Mouse (Mus musculus) intestine, embryonic 14.5 days (tissue): Measurements from ENCODE around the gene Mrpl20. TPM values are rescaled to one million over a fixed set of nuclear protein-coding genes. Genes with fewer than 3 reads are reported as not detected.

Experiments
- ATAC-seq: fragments of 200-750 bp; cut with Nextera tagmentation; replicated peaks from 2 replicates; pipeline ENCODE4 v1.8.0; 2017; ENCODE audit warnings: low read depth, moderate number of reproducible peaks, moderate TSS enrichment, moderate library complexity; ENCODE audit not compliant: low FRiP score, low TSS enrichment
- DNase-seq: peaks from one replicate; pipeline ENCODE4 v3.0.0-alpha.2; 2018; ENCODE audit warnings: low spot score
- H3K27ac ChIP-seq: fragments of 300-500 bp; sonication (generic); 2 replicates; pipeline ENCODE4 v1.5.1; 2014; ENCODE audit warnings: low read depth, mild to moderate bottlenecking, control low read depth
- H3K27me3 ChIP-seq: fragments of 300-500 bp; sonication (generic); replicated peaks from 2 replicates; pipeline ENCODE4 v1.6.1; 2014; ENCODE audit warnings: low read length, control low read depth; ENCODE audit not compliant: control insufficient read depth, insufficient read depth
- H3K36me3 ChIP-seq: fragments of 300-500 bp; sonication (generic); 2 replicates; pipeline ENCODE4 v1.6.1; 2014; ENCODE audit warnings: low read length, control low read depth; ENCODE audit not compliant: control insufficient read depth, insufficient read depth
- H3K4me1 ChIP-seq: fragments of 300-500 bp; sonication (generic); replicated peaks from 2 replicates; pipeline ENCODE4 v1.6.1; 2014; ENCODE audit warnings: low read length, control low read depth, mixed read lengths; ENCODE audit not compliant: control insufficient read depth, insufficient read depth
- H3K4me2 ChIP-seq: fragments of 300-500 bp; sonication (generic); 2 replicates; pipeline ENCODE4 v1.6.1; 2014; ENCODE audit warnings: low read length
- H3K4me3 ChIP-seq: fragments of 300-500 bp; sonication (generic); 2 replicates; pipeline ENCODE4 v1.5.1; 2014; ENCODE audit warnings: low read depth, low read length, control low read depth, mixed read lengths
- H3K9ac ChIP-seq: fragments of 300-500 bp; sonication (generic); 2 replicates; pipeline ENCODE4 v1.6.1; 2014; ENCODE audit warnings: mild to moderate bottlenecking, low read length
- H3K9me3 ChIP-seq: fragments of 300-500 bp; sonication (generic); 2 replicates; pipeline ENCODE4 v1.6.1; 2016; ENCODE audit warnings: low read length, control low read depth; ENCODE audit not compliant: control insufficient read depth
- WGBS: fragments of 180-500 bp; shearing (Covaris S2); extraction: QIAGEN DNeasy Blood & Tissue Kit; methylation state at CpG from one replicate; pipeline ENCODE4 v1.1.7; 2014; 5-methylcytosine and 5-hydroxymethylcytosine counted together
- polyA plus RNA-seq: library from polyadenylated mRNA; unstranded; fragments of >200 nt; fragmentation: Nextera tagmentation; extraction: Ambion mirVana; gene quantifications from 2 replicates; pipeline ENCODE4 v1.2.1, GENCODE M21; 2014

Gene Mrpl20
- 237 and 246 TPM in 2 replicates for polyA plus RNA-seq

GRCm38 (mm10) chr4:155802741-155803339 is at the start of gene Mrpl20:
Gene Mrpl20 (plus strand): TSS chr4:155802878.
- peak; percentile 34; the same call in 1 of the 2 replicates for ATAC-seq

DNA sequence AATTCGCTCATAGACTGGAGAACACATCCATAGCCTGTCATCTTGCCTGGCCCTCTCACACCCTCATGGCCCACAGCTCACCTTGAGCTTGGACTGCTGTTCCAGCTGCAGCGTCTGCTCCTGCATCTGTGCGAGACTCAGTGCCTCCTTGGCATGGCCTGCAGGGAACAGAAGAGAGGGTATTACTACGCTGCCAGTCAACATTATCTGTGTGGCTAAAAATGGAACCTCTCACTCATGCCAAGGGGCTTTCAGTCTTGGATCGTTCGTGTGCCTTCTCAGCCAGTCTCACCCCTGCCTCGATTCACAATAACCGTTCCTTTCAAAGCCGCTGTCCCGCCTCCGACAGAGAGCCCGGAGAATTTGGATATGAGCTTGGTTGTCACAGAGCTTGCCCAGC is 45.7 kb upstream of the Mrpl20 start:
- WGBS: 92% methylated on average over 12 of the region's 12 CpGs
- Histone ChIP-seq H3K36me3 (peaks cover 50% of the 10 kb centered on the region), H3K27me3 (no peaks in the 10 kb centered on the region)

More at GRCm38 (mm10) chr4:155802741-155803339, at the start of gene Mrpl20:
- peaks cover 25% of the 10 kb centered on the region for H3K36me3 ChIP-seq
- no peaks in the 10 kb centered on the region for H3K9me3 ChIP-seq
- H3K27ac ChIP-seq: peak within 1 kb of the TSS; percentile 64
- WGBS: 10% methylated on average over 12 of the region's 12 CpGs
- peak within 1 kb of the TSS; percentile 84 for H3K9ac ChIP-seq
- H3K27me3 ChIP-seq: no peaks in the 10 kb centered on the region
- DNase-seq: peak; percentile 72
- H3K4me3 ChIP-seq: peak within 1 kb of the TSS; percentile 99
- peak within 1 kb of the TSS; percentile 82 for H3K4me2 ChIP-seq
- H3K4me1 ChIP-seq: peaks cover 8% of the 10 kb centered on the region; the same call in 1 of the 2 replicates

DNA sequence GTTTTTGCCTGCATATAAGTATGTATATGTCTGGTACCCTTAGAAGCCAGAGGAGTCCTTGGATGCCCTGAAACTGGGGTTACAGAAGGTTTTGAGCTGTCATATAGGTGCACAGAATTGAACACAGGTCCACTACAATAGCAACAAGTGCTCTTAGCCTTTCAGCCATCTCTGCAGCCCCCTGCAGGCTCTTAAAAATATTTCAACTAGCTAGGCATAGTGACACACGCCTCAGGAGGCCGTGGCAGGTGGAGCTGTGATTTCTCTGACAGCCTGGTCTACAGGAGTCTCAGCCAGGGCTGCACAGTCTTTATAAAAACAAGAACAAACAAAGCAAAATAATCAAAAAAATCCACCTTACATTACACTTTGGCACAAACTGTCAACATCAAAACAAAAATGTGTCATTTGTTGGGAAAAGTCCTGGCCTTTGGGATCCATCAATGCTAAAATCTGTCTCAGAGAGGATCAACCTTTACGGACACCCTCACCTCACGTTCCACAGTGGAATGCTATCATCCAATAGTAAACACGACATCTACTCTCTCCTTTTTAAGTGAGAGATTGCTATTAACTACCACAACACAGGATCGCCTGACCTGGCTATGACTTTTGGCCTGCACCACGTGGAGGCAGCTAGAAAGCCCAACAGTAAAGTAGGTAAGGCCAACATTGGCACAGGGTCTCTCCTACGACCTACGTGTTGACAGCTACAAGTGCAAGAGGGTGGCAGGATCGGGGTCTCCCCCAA is 42.6 kb upstream of the Mrpl20 start:
- H3K9me3 ChIP-seq: no peaks in the 10 kb centered on the region

More for the DNA sequence above, 45.7 kb upstream of the Mrpl20 start:
- H3K9ac ChIP-seq: no peak overlapping the region
- H3K4me3 ChIP-seq: no peak overlapping the region
- H3K4me1 ChIP-seq: peaks cover 13% of the 10 kb centered on the region; the same call in 1 of the 2 replicates
- H3K27ac ChIP-seq: no peak overlapping the region
- ATAC-seq (no peak), DNase-seq (no peak)
- H3K9me3 ChIP-seq: no peaks in the 10 kb centered on the region
- no peak overlapping the region for H3K4me2 ChIP-seq

GRCm38 (mm10) chr4:155760613-155761355 is 41.9 kb upstream of the Mrpl20 start, which contains the start of gene Atad3a:
Gene Atad3a (minus strand): TSS chr4:155761093.
- DNase-seq (peak; percentile 97), ATAC-seq (peak; percentile 98)
- peak within 1 kb of the TSS; percentile 94 for H3K4me2 ChIP-seq
- peak within 1 kb of the TSS; percentile 34; the same call in 1 of the 2 replicates for H3K27ac ChIP-seq
- peak within 1 kb of the TSS; percentile 73 for H3K9ac ChIP-seq
- no peaks in the 10 kb centered on the region for H3K9me3 ChIP-seq
- WGBS: under 1% methylated on average over 68 of the region's 68 CpGs
- peak within 1 kb of the TSS; percentile 89 for H3K4me3 ChIP-seq
- peaks cover 19% of the 10 kb centered on the region for H3K36me3 ChIP-seq
- peaks cover 13% of the 10 kb centered on the region; the same call in 1 of the 2 replicates for H3K4me1 ChIP-seq
- H3K27me3 ChIP-seq: no peaks in the 10 kb centered on the region

More for the DNA sequence above, 42.6 kb upstream of the Mrpl20 start:
- no peaks in the 10 kb centered on the region for H3K27me3 ChIP-seq
- H3K4me3 ChIP-seq: peak overlapping the region; percentile 89
- H3K9ac ChIP-seq: peak overlapping the region; percentile 73
- H3K27ac ChIP-seq: no peak overlapping the region; the same call in 1 of the 2 replicates
- H3K36me3 ChIP-seq: peaks cover 26% of the 10 kb centered on the region
- DNase-seq: no peak
- peak overlapping the region; percentile 94 for H3K4me2 ChIP-seq
- ATAC-seq: 0 out of 2 replicates have a peak, but pooled peaks have one; percentile 53
- peaks cover 13% of the 10 kb centered on the region; the same call in 1 of the 2 replicates for H3K4me1 ChIP-seq
- WGBS: 3% methylated on average over 10 of the region's 10 CpGs

DNA sequence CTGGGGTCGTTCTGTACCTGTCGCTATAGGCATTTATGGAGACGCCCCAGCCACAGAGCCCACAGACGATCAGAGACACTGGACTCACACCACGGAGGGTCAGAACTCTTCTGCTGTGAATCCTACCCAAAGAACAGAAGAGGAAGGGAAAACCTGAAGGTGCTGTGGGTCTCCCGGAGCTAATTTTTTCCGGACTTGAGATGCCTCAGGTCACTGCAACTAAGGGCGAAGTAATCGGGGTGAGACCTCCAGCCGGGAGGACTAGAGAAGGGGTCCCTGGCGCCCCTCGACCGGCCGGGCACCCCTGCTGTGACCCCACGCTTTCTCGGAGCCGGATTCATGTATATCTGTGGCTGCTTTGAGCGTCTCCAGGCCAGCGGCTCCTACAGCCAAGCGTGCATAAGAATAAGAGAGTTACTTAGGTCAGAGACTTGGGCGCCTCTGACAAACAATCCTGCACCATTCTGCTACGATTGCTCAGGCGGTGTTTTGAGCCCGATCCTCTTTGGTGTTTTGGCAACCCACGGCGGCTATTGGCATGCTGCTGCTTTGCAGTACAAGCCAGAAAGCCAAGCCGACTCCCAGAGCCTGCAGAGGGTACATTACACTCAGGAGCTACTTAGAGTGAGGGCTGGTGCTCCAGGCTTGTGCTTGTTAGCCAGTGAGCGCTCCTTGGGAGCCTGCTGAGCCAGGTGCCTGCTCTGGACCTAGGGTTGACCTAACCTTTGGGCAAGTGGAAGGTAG is 41.1 kb upstream of the Mrpl20 start:
- peak; percentile 69 for DNase-seq
- 2% methylated on average over 28 of the region's 28 CpGs for WGBS
- Histone ChIP-seq H3K9me3 (no peaks in the 10 kb centered on the region), H3K9ac (peak overlapping the region; percentile 73), H3K4me3 (peak overlapping the region; percentile 89), H3K27me3 (no peaks in the 10 kb centered on the region), H3K27ac (no peak overlapping the region; the same call in 1 of the 2 replicates), H3K4me1 (peaks cover 13% of the 10 kb centered on the region; the same call in 1 of the 2 replicates), H3K4me2 (peak overlapping the region; percentile 94), H3K36me3 (peaks cover 11% of the 10 kb centered on the region)
- 0 out of 2 replicates have a peak, but pooled peaks have one; percentile 9 for ATAC-seq

DNA sequence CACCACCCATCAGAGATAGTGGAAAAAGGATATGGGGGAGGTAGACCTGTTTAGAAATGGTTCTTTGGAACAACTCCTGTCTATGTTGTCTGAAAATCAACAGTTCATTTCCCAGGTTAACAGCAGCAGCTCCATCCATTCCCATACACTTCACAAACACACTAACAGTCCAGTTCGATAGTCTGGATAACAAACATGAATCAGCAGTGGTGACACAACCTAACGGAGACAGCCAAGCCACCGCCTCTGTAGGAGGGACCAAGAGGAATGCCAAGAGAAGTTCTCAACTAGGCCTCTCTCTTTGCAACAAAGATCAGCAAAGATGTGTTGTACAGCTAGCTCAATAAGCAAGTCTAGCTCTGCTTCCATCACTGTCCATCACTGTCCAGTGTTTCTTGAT is 40.3 kb upstream of the Mrpl20 start:
- no peak for ATAC-seq
- no peaks in the 10 kb centered on the region for H3K9me3 ChIP-seq

DNA sequence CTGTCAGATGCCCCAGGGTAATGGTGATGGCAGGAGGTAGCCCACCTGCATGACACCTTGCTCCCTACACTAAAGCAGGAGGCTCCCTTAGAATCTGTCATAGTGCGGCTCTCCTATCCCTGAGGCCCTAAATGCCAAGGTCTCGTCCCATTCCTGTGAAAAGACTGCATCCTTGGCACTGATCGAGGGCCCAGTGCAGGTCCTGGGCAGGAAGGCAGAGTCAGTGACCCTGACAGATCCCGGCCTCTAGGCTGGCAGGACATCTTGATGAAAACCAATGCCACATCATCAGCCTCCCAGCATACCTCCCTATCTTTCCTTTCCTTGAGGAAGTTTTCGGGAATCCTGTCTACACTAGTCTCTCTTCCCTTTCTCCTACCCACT is 33.2 kb upstream of the Mrpl20 start:
- peak overlapping the region; percentile 76 for H3K4me2 ChIP-seq
- 75% methylated on average over 5 of the region's 5 CpGs for WGBS
- H3K4me1 ChIP-seq: peaks cover 15% of the 10 kb centered on the region; the same call in 1 of the 2 replicates
- peak overlapping the region; percentile 55 for H3K4me3 ChIP-seq
- 0 out of 2 replicates have a peak overlapping the region, but pooled peaks have one; percentile 16 for H3K27ac ChIP-seq
- no peaks in the 10 kb centered on the region for H3K9me3 ChIP-seq
- ATAC-seq (peak; percentile 0; the same call in 1 of the 2 replicates), DNase-seq (peak; percentile 67)
- no peaks in the 10 kb centered on the region for H3K36me3 ChIP-seq
- H3K9ac ChIP-seq: peak overlapping the region; percentile 55
- no peaks in the 10 kb centered on the region for H3K27me3 ChIP-seq

More for the DNA sequence above, 40.3 kb upstream of the Mrpl20 start:
- Histone ChIP-seq H3K4me2 (no peak overlapping the region), H3K27me3 (no peaks in the 10 kb centered on the region), H3K9ac (no peak overlapping the region), H3K27ac (no peak overlapping the region), H3K36me3 (peaks cover 3% of the 10 kb centered on the region), H3K4me1 (peaks cover 13% of the 10 kb centered on the region; the same call in 1 of the 2 replicates), H3K4me3 (no peak overlapping the region)
- DNase-seq: no peak
- WGBS: 88% methylated on average over 3 of the region's 3 CpGs
